Mouse (Mus musculus) c-Kit-positive CD71-positive TER-119-negative erythroid progenitor cells, embryonic 14.5 days (primary cell): ENCODE measurements around the gene A130010J15Rik.

Source experiments
- DNase-seq: peaks from one replicate; pipeline ENCODE4 v3.0.0-alpha.2; 2013; ENCODE audit warnings: low read depth

Gene A130010J15Rik

DNA sequence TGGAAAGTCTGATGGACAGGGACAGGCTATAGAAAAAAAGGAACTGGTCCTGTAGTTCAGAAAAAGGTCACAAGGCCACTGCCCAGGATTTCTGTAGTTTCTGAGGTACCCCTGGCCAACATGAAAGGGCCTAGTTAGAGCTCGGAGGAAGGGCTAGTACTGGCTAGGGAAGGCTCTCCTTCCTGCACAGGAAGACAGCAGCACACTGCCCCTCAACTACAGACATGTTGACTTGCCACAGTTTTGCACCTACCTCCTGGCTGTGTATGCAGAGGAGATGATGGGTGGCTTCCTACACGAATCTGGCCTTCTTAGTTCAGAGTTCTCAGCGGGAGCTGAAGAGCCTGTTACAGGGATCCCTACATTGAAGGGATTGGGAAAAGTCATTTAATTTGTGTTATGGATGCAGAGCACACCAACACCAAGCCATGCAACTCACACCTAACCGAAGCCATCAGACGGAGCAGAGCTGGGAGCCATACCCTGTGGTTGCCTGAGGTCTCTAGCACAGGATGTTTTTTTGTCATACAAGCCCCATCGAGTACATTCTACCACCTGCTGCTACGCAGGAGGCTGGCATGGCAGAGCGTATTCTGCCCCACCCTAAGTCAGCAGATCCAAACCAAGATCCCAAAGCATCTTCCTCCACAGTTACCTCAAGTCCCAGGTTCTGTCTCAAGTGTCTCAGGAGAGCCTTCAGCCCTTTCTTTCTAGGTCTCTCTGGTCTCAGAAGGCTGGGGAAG, 33.0 kb downstream of the A130010J15Rik start:
- no peak for DNase-seq

DNA sequence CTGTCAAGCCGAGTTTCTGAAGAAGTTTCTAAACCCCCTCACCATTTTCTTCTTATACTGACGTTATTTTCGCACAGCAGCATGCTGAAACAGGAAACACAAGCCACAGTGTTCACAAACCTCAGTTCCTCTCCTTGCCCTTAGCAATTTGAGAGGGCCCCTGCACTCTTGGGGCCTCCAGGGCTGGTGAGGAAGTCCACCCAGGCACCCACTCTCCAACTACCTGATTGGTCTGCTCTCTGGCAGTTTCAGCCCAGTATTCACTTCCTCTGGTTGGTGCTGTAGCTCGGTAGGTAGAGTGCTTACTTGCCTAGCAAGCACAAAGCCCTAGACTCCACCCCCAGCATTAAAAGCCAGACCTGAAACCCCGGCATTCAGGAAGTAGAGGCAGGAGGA, 33.5 kb downstream of the A130010J15Rik start, which contains the start of gene Traf3ip3:
Gene Traf3ip3 (minus strand): TSS at position 321 of the 396 bp plus-strand sequence.
- no peak for DNase-seq

DNA sequence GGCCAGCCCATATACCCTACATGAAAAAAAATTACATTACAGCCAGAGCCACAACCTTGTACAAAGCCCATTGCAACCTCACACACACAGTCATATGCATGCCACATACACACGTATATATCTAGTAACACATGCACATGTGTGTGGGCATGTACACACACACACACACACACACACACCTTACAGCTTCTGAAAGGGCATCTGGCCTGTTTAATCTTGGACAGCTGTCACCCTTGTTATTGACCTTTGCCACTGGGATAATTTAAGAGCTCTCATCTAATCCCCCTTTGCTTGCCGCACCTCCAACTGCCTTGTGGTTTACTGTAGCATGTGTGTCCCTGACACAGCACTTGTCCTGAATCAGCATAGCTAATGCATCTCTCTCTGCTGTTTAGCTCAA, 36.0 kb downstream of the A130010J15Rik start:
- DNase-seq = no peak

DNA sequence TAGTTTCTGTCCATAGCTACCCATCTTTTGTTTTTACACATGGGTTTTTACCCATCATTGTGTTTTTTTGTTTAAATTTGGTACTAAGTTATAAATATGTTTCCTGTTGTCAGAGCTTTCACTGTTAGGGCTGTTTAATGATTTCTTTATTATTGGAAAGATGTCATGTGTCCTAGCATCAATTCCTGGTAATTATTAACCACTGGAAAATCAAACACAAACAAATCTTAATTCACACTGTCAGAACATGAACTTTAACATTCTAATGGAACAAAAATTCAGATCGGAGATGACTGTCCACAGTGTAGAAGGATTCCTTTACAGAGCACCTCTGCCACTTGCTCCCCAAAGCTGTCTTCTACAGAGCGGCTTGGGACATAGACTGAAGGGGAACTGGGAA, 37.6 kb downstream of the A130010J15Rik start:
- DNase-seq = no peak

DNA sequence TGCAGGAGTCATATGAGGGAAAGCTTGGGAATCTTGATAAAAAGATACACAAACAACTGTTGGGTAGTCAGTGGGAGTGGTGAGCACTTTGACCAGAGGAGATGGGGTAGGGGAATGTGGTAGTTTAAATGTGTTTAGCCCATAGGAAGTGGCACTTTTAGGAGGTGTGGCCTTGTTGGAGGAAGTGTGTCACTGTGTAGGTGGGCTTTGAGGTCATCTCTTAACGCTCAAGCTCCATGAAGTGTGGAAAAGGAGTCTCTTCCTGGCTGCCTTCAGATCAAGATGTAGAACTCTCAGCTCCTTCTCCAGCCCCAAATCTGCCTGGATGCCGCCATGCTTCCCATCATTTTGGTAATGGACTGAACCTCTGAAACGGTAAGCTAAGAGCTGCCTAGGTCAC, 39.7 kb downstream of the A130010J15Rik start, which contains the start of gene Lamb3:
Gene Lamb3 (plus strand): TSS at position 197 of the 400 bp plus-strand sequence.
- no peak for DNase-seq

DNA sequence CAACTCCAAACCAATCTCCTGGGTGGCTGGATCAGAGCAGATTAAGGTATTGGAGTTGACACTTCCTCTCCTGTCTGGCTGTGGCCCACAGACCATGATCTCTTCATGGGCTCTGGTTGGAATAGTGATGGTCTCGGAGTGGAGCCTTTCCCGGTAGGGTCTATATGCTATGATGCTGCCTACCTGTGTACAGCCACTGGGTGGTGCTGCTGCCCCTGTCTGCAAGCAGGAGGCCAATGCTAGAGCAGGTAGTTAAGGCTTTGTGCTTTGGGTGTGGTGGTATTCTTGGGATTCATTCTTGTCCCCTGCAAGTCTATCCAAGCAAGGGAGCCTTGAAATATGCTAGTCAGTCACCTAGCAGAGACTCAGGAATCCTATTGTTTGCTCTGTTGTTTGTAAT, 40.3 kb downstream of the A130010J15Rik start:
- no peak for DNase-seq

DNA sequence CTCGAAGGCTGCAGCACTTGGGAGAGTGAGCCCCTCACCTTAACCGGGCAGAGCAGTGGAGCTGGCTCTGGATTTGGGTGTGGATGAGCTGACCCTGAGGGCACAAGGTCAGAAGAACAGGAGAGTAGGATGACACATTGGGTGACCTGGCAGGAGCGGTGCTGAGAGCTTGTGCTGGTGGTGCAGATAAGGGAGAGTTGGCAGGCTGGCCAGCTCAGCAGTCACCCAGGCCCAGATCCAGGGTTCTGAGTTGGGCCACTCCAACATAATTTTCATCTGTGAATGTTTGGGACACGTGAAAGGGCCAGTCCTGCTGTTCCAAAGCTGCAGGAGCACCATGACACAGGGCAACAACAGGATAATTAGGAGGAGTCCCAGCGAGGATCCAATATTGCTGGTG, 43.5 kb downstream of the A130010J15Rik start:
- no peak for DNase-seq

DNA sequence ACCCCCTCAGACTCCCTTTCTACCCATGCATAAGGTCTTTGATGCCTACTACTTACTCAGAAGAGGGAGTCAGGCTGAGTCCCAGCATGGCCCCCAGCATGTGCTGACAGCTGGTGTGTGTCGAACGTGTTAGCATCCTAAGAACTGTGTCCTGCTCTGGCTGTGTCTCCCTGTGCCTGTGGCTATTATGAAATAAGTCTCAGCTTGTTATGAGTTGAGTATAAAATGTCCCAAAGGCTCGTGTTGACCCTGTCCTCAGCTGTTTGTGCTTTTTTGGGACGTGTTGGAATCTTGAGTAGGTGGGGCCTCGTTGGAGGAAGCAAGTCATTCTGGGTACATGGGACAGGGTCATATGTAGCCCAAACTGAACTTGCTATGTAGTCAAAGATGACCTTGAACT, 46.2 kb downstream of the A130010J15Rik start:
- no peak for DNase-seq

DNA sequence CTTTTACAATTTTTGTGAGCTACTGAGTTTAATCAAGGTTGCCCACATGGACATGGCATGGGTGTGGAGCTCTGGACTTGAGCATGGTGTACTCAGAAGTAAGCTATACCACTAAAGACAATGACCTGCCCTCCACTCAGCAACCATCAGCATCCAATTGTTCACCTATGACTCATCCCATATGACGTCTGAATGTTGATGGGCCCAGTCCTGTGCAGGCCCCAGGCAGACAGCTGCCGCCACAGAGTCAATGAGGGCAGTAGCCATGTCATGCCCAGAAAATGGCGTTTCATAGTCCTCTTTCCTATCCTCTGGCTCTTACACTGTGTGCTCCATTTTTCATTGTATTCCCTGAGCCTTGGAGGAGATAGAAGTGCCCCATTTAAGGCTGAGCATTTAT, 48.2 kb downstream of the A130010J15Rik start:
- DNase-seq = no peak

DNA sequence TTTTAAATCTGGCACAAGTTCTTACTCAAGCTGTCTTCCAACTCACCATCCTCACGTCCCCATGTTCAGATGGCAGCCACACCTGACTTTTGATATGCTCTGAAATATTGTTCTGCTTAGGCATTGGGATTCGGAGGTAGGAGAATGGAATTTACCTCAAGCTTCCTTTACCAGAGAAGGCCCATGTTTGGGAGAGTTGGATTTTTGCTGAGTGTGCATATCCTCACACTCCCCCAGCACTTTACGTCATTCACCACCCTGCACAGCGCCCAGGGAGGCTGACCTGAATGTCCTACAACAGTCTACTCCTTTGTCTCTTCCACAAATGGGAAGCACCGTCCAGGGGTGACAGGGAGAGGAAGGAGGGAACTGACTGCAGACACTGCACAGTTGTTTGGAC, 52.6 kb downstream of the A130010J15Rik start:
- DNase-seq = no peak

DNA sequence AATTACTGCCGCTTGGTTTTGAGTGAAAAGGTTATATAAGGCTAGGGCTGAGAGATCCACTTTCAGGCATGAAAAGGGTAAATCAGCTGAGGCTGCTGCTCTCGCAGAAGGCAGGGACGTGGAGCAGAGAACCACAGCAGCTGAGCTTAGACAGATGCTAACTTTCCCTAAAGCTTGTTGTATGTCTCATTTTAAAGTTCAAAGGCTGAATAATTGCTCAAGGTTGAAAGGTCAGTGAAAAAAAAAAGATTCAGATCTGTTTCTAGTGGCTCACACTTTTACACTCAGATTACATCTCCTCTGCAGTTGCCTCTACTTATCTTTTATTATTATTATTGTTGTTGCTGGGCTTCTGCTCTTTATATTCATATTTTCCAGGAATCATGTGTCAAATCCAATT, 57.7 kb downstream of the A130010J15Rik start:
- DNase-seq = no peak

DNA sequence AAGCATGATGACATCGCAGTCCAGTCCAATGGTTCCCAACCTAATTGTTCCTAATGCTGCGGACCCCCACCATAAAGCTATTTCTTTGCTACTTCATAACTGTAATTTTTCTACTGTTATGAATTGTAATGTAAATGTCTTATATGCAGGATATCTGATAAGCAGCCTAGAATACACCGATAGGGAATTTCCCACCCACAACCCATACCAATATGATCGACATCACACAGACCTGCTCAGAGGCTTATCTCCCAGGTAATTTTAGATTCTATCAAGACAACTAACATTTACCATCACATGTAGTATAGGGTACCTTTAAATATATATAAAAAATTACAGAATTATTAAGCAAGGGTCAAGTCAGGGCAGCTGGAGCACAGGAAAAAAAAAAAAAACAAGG, 58.3 kb downstream of the A130010J15Rik start:
- DNase-seq = no peak

DNA sequence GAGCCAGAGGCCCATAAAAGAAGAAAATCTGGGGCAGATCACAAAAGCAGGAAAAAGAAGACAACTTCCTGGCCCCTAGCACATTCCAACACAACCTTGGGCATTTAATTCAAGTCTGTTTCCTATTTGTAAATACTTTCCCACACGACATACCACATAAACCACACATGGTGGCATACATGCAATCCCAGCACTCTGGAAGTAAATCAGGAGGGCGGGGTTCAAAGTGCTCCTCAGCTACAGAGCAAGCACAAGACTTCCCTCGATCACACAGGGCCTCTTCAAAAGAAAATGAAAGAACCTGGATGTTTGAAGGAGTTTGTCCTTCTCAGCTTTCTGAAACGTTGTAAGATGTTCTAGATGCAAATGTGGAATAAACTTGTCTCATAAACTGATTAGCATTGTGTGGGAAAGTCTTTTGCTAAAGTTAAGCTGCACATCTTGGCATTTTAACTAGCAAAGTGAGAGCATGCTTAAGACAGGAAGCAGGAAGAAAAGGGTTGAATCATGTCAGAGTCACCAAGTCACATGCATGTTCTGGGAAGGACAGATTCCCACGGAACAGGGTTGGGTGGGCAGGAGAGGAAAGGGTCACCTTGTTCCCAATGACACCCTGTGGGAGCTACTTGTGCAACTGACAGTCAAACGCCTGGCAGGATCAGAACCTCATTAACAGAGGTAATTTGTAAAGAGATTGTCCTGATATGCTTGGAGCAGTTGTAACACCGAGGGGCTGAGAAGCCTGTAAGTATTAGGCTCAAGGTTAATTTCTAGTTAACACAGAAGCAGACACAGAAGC, 59.1 kb downstream of the A130010J15Rik start:
- DNase-seq = no peak
